Mouse (Mus musculus) T-cell, adult 2 months (primary cell): ENCODE data around the gene Fbxo31.

ENCODE experiments used
- DNase-seq: peaks from one replicate; pipeline ENCODE4 v3.0.0; 2022; ENCODE audit warnings: low spot score

Gene Fbxo31

DNA sequence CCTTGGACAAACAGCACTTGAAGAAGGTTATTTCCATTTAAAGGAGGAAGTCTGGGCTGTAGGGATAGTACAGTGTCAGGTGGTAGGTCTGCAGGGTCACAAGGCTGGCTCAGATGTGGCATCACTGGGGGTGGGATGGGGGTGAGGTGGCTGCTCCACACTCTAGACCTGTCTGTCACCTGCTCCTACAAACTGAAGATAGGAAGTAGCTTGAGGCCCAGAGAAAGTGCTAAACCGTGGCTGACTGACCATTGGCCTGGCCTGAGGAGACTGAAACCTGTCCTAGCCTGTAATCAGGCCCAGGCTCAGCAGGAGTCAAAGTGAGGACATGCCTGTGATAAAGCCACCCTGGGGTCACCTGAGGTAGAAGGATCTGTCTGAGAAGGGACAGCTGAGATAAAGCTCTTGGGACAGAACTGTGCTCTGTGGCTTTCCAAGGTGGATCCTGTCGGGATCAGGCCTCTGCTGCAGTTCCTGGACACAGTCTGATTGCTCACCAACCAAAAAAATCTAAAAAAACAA lies 10.7 kb upstream of the Fbxo31 start:
- DNase-seq: no peak

DNA sequence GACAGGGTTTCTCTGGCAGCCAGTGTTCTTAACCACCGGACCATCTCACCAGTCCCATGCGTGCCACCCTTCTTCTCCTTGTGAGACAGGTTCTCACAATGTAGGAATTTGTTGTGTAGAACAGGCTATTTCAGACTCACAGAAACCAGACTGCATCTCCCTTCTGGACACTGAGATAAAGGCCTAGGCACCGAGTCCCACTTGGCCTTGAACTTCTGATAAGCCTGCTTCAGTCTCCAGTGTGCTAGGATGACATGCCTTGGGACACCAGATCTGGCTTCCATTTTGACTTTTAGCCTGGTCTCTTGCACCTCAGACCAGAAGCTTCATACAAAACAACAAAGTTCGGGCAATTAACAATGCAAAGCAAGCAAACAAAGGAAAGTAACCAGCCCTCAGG lies 10.1 kb upstream of the Fbxo31 start:
- no peak for DNase-seq

DNA sequence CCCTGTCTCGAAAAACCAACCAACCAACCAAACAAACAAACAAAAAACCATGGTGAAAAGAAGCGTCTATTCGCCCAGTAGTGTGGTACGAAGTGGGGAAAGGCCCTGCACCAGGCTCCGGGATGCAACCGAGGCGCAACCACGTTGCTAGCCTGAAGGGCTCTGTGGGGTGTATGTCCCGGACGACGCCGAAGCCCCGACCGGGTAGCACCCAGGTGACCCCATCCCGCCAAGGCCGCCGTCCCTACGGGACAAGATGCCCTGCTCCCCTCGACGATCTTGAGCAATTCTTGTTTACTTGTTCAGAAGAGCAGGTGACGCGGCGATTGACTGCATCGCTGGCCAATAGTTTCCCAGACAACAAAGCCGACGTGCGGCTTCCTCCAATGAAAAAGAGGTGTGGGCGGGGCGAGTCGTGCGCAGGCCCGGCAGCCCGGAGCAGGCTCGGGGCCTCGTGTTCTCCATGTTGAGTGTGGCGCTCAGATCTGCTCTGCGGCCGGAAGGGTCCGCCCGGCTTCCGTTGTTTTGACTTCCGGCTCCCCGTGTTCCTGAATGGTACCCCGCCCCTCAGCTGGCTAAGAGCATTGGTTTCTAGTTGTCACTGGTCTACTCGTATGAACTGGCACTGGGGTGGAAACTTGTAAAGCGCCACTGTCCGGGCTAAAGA lies 6.7 kb upstream of the Fbxo31 start:
- DNase-seq: peak; percentile 99

DNA sequence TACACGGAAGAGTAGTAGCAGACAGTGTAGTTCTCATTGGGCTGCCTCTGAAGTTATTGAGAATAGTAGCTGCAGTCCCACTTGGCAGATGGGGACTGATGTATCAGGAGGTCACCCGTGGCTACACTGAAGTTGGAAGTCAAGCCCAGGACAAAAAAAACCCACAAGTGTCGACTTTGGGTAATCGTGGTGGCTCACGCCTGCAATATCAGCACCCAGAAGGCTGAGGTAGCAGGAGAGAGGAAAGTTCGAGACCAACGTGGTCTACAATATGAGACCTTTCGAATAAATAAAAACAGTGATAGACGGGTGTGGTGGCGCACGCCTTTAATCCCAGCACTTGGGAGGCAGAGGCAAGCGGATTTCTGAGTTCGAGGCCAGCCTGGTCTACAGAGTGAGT lies 6.1 kb upstream of the Fbxo31 start:
- DNase-seq: no peak

DNA sequence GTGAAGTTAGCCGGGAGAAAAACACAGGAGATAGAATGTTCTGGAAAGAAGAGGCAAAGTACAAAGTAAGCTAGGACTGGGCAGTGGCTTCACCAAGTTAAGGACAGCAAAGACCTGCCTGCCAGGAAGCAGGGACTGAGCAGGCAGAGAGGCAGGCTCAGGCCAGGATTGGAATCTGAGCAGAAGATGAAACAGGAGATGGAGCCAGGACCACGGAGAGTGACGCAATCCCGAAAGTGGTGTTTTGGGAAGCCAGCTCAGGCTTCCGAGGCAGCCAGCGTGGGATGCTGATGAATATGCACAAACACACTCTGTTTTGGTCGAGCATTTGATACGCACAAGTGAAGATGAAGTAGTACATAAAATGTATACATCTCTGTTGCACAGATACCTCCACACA lies 5.0 kb upstream of the Fbxo31 start:
- no peak for DNase-seq

DNA sequence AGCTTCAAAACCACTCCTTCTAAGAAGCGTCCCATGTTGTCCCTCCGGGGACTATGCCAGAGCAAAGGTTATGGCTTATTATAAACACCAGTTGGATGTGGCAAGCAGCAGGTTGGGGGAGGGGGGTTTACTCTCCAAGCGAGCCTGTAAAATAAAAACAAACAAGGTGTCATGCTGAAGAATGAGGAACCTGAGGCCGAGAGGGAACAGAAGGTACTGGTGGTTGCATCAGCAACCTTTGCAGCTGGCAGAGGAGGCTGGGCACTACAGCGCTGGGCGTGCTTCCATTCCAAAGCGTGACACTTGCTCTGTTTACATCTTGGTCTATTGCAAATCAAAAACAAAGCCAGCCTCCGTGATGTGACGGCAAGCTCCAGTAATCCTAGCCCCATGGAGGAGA lies 1.9 kb upstream of the Fbxo31 start:
- DNase-seq: no peak

DNA sequence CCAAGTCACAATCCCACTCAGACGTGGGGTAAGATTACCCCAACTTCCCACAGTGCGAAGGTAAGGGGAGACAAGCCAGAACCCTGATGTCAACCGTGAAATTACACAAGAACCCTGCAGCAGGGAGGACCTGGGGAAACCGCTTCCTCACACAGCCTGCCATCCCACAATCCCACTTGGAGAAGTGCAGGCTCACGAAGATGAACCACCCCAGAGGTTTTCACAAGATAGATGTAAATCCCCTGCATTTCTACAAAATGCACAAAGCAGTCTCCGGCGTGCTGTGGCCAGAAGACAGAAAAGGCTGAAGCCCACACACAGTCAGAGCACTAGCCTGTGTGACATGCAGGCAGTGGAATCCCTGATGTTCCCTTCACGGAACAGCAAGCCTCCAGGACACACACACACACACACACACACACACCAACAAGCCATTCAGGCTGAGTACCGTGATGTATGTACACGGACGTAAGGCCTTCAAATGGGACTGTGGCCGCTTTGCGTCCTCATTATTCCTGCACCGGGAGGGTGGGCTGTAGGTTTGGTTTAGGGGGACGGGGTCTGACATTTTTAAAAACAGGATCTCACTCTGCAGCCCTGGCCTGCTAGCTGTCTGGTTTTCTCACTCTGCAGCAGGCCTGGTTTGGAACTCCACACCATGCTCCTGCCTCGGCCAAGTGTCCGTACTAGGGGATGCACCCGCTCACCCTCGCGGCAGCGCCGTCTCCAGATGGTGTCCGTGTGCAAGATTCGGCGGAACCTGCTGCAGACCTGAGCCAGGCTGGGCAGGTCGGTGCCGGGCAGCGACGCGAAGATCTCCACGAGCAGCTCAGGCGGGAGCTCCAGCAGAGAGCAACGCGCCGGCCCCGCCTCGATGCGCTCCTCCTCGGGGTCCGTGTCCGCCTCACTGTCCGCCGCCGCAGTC lies 593 bp downstream of the Fbxo31 start:
- DNase-seq: no peak

DNA sequence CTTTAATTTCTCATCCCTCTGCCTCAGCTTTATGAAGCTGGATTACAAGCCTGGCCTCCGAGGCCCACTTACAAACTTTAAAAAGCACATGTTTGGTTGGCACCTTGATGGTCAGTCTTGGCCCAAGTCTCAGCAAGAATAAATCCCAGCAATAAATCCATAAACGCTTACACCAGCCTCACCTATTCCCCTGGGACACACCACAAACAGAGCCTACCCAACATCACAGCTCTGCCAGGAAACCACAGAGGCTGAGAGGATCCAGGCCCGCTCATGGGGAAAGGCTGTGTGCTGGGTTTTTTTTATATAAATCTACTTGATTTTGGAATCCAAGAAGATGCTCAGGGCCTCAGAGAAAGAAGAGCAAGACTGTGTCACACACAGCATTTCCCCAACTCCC lies 2.9 kb downstream of the Fbxo31 start:
- no peak for DNase-seq

DNA sequence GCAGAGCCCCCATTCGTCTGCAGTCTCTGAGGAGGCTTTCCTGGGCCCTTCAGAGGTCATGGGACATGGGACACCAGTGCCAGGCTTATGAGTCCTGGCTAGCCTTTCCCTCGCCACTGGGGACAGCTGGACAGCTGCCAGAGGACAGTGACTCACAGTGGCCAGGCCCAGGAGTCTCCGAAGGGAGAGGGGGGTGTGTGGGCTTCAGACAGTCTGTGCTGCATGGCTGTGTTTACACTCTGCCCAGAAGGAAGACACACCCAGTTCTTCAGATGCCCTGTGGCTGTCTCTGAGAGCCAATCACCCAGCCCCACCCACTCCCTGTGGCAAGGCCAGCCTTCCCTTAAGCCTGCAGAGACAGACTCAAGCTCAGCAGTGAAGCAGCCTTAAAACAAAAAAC lies 5.3 kb downstream of the Fbxo31 start:
- no peak for DNase-seq

DNA sequence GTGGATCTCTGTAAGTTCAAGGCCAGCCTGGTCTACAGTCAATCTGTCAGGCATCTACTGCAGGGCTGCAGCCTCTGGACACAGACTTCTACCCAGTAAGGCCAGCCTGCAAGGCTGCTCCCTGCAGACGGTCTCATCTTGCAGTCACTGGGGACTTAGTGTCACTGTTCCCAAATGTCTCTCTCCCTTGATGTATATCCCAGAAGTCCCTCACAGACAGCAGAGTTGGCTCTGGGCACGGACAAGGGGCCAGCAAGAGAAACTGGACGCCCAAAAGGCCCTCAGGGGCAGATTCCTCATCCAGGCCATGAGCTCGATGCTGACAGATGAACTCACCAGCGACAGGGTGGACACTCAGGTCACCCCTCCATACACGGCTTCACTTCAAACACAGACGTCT lies 6.5 kb downstream of the Fbxo31 start:
- no peak for DNase-seq

DNA sequence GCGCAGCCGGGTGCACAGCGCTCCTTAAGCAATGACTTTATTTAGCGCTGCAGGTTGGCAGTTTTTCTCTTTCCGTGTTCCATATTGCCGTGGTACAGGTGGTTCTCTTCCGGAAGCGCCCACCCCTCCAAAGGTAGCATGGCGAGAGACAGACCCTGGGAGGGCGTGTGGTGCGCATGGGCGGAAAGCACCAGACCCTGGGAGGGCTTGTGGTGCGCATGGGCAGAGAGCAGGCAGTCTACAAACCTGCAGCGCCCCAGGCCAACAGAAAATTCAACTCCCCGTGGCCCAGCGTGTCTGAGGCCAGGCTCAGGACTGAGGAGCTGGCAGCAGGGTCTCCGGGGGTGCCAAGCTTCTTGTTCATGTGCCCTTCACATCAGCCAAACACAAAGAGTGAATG lies 7.8 kb downstream of the Fbxo31 start:
- no peak for DNase-seq

DNA sequence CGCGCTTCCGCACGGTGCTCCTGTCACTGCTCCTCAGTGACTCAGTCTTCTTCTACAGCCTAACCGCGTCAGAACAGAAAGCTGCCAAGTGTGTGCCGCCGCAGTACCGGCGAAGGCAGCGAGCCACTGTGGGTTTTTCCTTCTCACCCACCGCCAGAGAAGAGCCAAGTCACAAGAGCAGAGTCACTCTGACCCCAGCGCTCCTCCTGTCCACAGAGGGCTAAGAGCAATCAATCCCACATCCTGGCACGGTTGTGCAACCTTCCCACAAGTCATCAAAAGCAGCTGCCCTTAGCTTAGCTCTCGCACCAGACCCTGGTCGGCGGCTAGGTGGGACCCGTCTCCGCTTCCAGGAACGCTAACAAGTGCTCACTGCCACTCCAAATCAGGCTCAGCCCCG lies 8.3 kb downstream of the Fbxo31 start:
- no peak for DNase-seq

DNA sequence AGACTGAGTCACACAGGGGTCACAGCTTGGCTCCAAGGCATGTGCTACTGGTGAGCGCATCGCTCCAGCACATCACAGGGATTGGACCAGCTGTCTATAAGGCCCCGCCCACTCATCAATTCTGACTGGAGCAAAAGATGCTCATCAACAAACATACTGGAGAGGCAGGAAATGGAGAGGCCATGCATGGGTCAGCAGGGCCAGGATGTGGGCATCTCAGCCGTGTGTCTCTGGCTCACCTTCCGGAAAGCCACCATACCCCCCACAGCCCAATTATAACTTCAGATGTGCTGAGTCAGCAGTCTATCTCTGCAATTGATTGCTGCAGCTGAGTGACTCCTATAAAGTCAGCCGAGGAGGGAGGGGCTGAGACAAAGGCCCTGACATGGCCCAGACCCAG lies 10.3 kb downstream of the Fbxo31 start:
- DNase-seq: no peak

DNA sequence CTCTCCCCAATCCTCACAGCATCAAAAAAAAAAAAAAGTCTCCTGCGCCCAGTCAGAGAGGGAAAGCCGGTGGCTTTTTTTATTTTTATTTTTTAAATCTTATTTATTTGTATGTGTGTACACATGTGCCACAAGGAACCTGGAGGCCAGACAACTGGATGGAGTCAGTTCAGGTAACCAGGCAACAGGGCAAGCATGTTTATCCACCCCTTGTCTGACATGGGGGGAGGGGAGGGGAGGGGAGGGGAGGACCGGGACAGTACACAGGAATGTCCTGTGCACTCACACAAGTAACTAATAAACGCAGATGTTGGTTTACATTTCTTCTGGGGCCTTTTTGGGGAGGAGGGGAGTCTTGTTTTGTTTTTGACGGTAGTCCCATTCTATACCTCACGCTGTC lies 14.9 kb downstream of the Fbxo31 start:
- DNase-seq: no peak

DNA sequence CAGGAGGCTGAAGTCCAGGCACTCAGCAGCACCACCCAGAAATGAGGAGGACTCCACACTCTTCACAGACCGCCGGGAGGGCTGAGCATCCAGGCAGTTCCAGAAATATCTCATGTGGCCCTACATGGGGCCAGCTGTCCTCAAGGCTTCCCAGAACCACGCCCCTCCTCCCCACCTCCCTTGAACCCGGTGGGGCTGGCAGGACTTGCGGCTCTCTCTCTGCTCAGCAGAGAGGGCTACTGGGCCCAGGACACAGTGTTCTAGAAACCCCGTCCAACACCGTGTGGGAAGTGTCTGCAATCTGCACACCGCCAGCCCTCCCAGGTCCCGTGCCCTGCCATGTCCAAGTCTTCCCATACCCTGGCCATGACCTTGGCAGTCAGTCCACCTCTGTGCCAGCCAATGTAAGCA lies 15.7 kb downstream of the Fbxo31 start:
- no peak for DNase-seq

DNA sequence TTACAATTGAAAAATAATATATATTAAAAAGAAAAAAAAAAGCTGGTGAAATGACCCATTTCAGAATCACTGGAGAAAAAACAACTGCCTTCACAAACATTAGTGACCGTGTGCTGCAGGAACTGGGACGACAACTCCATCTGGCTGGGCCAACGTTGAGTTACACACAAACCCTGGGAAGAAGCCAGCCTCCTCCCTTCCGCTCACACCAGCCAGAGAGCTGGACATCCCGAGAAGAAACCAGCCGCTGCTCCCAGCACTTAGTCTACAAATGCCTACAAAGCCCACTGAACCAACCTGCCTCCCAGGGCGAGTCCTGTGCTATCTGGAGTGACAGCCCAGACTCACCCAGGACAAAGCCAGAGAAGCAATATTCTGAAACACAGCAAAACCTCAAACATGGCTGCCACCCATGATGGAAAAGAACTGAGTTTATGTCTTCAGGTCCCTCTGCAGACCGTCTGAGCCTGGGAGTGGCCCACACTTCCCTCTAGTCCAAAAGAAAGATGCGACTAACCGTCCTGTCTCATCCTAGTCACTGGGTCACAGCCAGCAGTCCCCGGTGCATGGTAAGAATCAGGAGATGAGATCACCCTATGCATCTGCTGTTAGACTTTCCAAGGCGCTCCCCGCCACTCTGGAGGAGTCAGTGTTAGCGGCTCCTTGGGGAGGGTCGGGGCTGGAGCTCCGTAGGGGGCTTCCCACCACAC lies 16.8 kb downstream of the Fbxo31 start:
- DNase-seq: no peak

DNA sequence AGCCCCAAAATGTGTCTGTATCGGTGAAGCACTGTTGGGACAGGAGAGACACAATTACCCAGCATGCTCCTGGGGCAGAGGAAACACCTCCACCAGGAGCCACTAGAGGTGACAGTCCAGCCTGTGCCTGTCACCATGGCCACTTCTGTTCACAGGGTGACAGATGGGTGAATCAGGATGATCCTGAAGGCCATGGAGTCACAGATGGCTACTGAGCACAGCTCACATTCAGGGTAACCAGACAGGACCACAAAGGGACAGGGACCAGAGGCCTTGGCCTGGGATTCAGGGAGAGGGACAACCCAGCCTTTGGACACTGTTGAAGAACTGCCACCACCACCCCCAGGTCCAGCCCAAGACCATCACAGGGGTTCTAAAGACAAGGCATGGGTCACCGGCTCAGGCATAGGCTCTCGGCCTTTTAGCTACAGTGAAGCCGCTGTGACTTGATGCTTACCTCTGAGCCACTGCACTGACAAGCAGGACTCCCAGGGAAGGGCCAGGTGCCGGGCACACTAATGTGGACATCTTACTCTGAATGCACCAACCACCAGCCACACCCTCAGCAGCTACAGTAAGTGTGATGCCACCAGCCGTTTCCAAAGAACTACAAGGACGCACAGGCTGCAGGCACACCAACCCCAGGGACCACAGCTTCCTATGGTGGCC lies 18.0 kb downstream of the Fbxo31 start:
- DNase-seq: no peak

DNA sequence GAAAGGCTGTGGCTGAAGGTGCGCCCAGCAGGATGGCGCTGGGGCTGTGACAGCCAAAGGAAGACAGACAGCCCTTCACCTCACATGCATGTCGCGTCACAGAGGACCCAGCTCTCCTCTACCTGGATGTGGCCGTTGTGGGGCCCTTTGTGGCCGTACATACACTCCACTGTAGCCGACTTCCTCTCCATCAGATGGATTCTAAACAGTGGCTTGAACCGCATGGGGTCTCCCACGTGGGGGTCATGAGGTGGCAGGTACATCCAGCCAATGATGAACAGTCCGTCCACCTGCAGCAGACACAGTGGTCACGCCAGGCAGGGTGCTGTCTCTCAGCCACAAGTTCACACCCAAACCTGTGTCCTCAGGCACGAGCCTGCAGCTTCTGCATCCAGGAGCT lies 18.8 kb downstream of the Fbxo31 start:
- no peak for DNase-seq

DNA sequence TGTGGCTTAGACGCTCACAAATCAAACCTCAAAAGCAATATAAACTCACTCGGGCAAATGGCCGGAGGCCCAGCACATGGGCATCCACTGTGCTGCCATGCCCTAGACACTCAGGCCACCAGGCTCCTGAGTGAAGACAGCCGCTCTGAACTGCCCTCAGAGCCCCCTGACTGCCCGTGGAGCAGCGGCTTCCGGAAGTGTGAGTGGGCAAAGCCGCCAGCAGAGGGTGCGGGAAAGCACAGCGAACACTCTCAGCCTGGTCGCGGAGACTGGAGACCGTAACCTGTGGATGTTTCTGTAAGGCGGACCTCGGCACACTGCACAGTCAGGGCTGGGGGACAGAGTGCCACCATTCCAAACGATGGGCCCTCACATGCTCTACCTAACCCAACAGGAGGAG lies 20.1 kb downstream of the Fbxo31 start:
- no peak for DNase-seq

DNA sequence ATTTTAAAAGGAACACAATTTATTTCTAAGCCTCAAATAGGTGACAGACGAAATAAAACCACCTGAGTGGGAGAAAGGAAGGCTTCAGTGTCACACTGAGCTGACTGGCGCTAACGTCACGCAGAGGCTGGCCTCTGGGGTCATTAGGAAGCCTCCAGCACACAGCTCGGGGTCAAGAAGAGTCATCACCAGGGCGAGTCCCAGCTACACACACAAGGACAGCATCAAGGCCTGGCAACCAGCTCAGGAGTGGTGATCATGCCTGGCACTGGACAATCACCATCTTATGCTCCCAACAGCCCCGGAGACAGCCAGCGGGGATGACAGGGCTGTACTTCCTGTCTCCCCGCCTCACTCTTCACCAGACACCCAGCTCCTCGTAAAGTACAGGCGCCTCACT lies 20.9 kb downstream of the Fbxo31 start:
- DNase-seq: no peak

DNA sequence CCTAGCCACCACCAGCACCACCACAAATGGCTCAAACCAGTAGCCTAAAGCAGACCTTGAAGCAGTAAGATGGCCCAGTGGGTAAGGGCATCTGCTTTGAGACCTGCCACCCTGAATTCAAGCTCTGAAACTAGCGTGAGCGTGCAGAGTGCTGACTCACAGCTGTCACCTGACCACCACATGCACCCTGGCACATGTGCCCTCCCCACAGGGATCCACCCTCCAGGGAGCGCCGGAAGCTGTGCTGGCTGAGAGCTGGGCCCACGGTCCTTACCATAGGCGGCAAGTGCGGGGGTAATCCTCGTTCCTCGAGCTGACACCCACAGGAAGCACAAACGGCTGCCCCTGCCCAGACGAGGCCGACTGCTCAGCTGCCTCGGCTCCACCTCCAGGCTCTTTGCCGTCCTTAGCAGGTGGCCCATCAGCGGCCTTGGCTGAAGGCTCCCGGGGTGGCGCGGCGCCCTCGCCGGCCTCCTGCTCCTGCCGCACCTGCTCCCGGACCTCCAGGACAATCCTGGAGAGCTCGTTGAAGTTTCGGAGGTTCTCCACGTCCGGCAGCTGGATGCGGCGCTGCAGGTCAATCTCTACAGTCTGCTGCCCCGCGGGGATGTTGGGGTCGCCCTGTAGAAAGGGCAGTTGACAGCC lies 24.7 kb downstream of the Fbxo31 start:
- no peak for DNase-seq

DNA sequence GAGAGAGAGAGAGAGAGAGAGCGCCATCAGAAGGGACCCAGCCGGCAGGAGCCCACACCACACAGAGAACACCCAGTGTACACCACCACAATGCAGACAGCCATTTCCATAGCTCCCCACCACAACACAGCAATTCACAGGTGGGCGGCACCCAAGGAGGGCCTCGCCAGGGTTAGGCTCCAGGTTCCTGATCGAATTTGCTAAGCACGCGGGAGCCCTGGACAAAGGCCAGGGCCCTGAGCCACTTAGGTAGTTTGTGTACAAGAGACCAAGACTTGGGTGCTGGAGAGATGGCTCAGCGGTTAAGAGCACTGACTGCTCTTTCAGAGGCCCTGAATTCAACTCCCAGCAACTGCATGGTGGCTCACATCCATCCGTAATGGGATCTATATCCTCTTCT lies 26.1 kb downstream of the Fbxo31 start:
- DNase-seq: no peak
